Mouse (Mus musculus) midbrain, embryonic 15.5 days (tissue): ENCODE results near the gene Ccdc155. TPM values are rescaled to one million over a fixed set of nuclear protein-coding genes. Genes with fewer than 3 reads are reported as not detected.
A peak's percentile ranks its signal among the peaks of the same experiment; 100 is the strongest.
"Not testable (repeated sequence)": the region's sequence is repeated elsewhere in the genome, so short reads cannot be mapped to it uniquely, and the experiment has no call there.

Source experiments
- ATAC-seq: fragments of 200-750 bp; cut with Nextera tagmentation; replicated peaks from 2 replicates; pipeline ENCODE4 v1.8.0; 2017; ENCODE audit warnings: moderate TSS enrichment
- H3K27ac ChIP-seq: fragments of 300-500 bp; sonication (generic); 2 replicates; pipeline ENCODE4 v1.5.1; 2015; ENCODE audit warnings: mild to moderate bottlenecking, inconsistent platforms
- H3K27me3 ChIP-seq: fragments of 300-500 bp; sonication (generic); replicated peaks from 2 replicates; pipeline ENCODE4 v1.6.1; 2015; ENCODE audit warnings: inconsistent platforms
- H3K36me3 ChIP-seq: fragments of 300-500 bp; sonication (generic); replicated peaks from 2 replicates; pipeline ENCODE4 v1.6.1; 2015; ENCODE audit warnings: inconsistent platforms
- H3K4me1 ChIP-seq: fragments of 300-500 bp; sonication (generic); 2 replicates; pipeline ENCODE4 v1.6.1; 2015; ENCODE audit warnings: inconsistent platforms
- H3K4me2 ChIP-seq: fragments of 300-500 bp; sonication (generic); 2 replicates; pipeline ENCODE4 v1.6.1; 2015; ENCODE audit warnings: inconsistent platforms, mild to moderate bottlenecking, moderate library complexity
- H3K4me3 ChIP-seq: fragments of 300-500 bp; sonication (generic); 2 replicates; pipeline ENCODE4 v1.5.1; 2015; ENCODE audit warnings: mild to moderate bottlenecking, inconsistent platforms
- H3K9ac ChIP-seq: fragments of 300-500 bp; sonication (generic); 2 replicates; pipeline ENCODE4 v1.6.1; 2015; ENCODE audit warnings: mild to moderate bottlenecking, inconsistent platforms
- H3K9me3 ChIP-seq: fragments of 300-500 bp; sonication (generic); 2 replicates; pipeline ENCODE4 v1.6.1; 2016; ENCODE audit warnings: inconsistent platforms
- WGBS: fragments of 180-500 bp; shearing (Covaris S2); methylation state at CpG from one replicate; pipeline ENCODE4 v1.1.7; 2015; ENCODE audit warnings: mixed read lengths; 5-methylcytosine and 5-hydroxymethylcytosine counted together
- polyA plus RNA-seq: library from polyadenylated mRNA; unstranded; fragments of >200 nt; fragmentation: Nextera tagmentation; extraction: Ambion mirVana; gene quantifications from 2 replicates; pipeline ENCODE4 v1.2.1, GENCODE M21; 2015

The Ccdc155 gene
- polyA plus RNA-seq, 1 experiment from 2014 or later: 0.63 TPM

- Histone ChIP-seq H3K4me2 (no peak overlapping the region), H3K36me3 (peaks cover 7% of the 10 kb centered on the region; the same call in 1 of the 2 replicates), H3K9ac (no peak overlapping the region), H3K9me3 (no peaks in the 10 kb centered on the region), H3K27me3 (peaks cover 13% of the 10 kb centered on the region), H3K27ac (no peak overlapping the region), H3K4me3 (no peak overlapping the region), H3K4me1 (peaks cover 26% of the 10 kb centered on the region)
- no peak for ATAC-seq
- WGBS: 97% methylated on average over 6 of the region's 6 CpGs
Observed at GRCm38 (mm10) chr7:45158991-45159390, 45.7 kb downstream of the Ccdc155 start.

GRCm38 (mm10) chr7:45157459-45157858 is 47.2 kb downstream of the Ccdc155 start:
- no peaks in the 10 kb centered on the region for H3K9me3 ChIP-seq
- H3K4me1 ChIP-seq: peaks cover 24% of the 10 kb centered on the region
- peaks cover 7% of the 10 kb centered on the region; the same call in 1 of the 2 replicates for H3K36me3 ChIP-seq
- H3K4me2 ChIP-seq: no peak overlapping the region
- H3K27me3 ChIP-seq: no peaks in the 10 kb centered on the region
- no peak overlapping the region for H3K9ac ChIP-seq
- ATAC-seq: no peak
- WGBS: 85% methylated on average over 14 of the region's 14 CpGs
- H3K27ac ChIP-seq: no peak overlapping the region
- no peak overlapping the region for H3K4me3 ChIP-seq

GRCm38 (mm10) chr7:45156206-45156605 is 48.5 kb downstream of the Ccdc155 start:
- Histone ChIP-seq H3K27ac (no peak overlapping the region), H3K4me2 (no peak overlapping the region), H3K27me3 (no peaks in the 10 kb centered on the region), H3K4me1 (peaks cover 18% of the 10 kb centered on the region), H3K4me3 (no peak overlapping the region), H3K36me3 (peaks cover 7% of the 10 kb centered on the region; the same call in 1 of the 2 replicates), H3K9ac (no peak overlapping the region), H3K9me3 (no peaks in the 10 kb centered on the region)
- no peak for ATAC-seq
- 95% methylated on average over 15 of the region's 15 CpGs for WGBS

- Histone ChIP-seq H3K4me1 (peaks cover 18% of the 10 kb centered on the region), H3K4me3 (peak overlapping the region; percentile 66; the same call in 1 of the 2 replicates), H3K4me2 (peak overlapping the region; percentile 69), H3K27me3 (no peaks in the 10 kb centered on the region), H3K9me3 (no peaks in the 10 kb centered on the region), H3K9ac (no peak overlapping the region), H3K27ac (0 out of 2 replicates have a peak overlapping the region, but pooled peaks have one; percentile 96), H3K36me3 (peaks cover 7% of the 10 kb centered on the region; the same call in 1 of the 2 replicates)
- ATAC-seq: no peak
- 87% methylated on average over 9 of the region's 9 CpGs for WGBS
Observed at GRCm38 (mm10) chr7:45155590-45155989, 49.1 kb downstream of the Ccdc155 start.

GRCm38 (mm10) chr7:45154993-45155514 is 49.6 kb downstream of the Ccdc155 start:
- peak overlapping the region; percentile 69 for H3K4me2 ChIP-seq
- ATAC-seq: peak; percentile 5; the same call in 1 of the 2 replicates
- H3K27me3 ChIP-seq: no peaks in the 10 kb centered on the region
- peak overlapping the region; percentile 66 for H3K4me3 ChIP-seq
- peaks cover 18% of the 10 kb centered on the region for H3K4me1 ChIP-seq
- H3K9ac ChIP-seq: no peak overlapping the region
- 75% methylated on average over 12 of the region's 12 CpGs for WGBS
- peaks cover 7% of the 10 kb centered on the region; the same call in 1 of the 2 replicates for H3K36me3 ChIP-seq
- H3K9me3 ChIP-seq: no peaks in the 10 kb centered on the region
- H3K27ac ChIP-seq: peak overlapping the region; percentile 96

GRCm38 (mm10) chr7:45154096-45154992 is 50.3 kb downstream of the Ccdc155 start, which contains the start of the genes Pih1d1 and Aldh16a1:
Gene Pih1d1 (plus strand): TSS chr7:45154303.
Gene Aldh16a1 (minus strand): TSS chr7:45154584.
- Histone ChIP-seq H3K27me3 (no peaks in the 10 kb centered on the region), H3K36me3 (0 out of 2 replicates have a peak, but pooled peaks cover 2% of the 10 kb centered on the region), H3K9ac (peak within 1 kb of the TSS; percentile 71), H3K9me3 (no peaks in the 10 kb centered on the region), H3K27ac (peak within 1 kb of the TSS; percentile 96), H3K4me2 (peak within 1 kb of the TSS; percentile 69), H3K4me3 (peak within 1 kb of the TSS; percentile 66), H3K4me1 (peaks cover 18% of the 10 kb centered on the region)
- ATAC-seq: peak; percentile 96
- WGBS: 5% methylated on average over 69 of the region's 69 CpGs

- Histone ChIP-seq H3K4me3 (peak overlapping the region; percentile 66), H3K4me1 (peaks cover 18% of the 10 kb centered on the region), H3K27me3 (no peaks in the 10 kb centered on the region), H3K27ac (peak overlapping the region; percentile 96), H3K36me3 (no peaks in the 10 kb centered on the region), H3K9me3 (no peaks in the 10 kb centered on the region), H3K4me2 (peak overlapping the region; percentile 69), H3K9ac (peak overlapping the region; percentile 71)
- no peak for ATAC-seq
- WGBS: 3% methylated on average over 5 of the region's 5 CpGs
Observed at GRCm38 (mm10) chr7:45153586-45153985, 51.1 kb downstream of the Ccdc155 start.

- ATAC-seq, H3K9me3 ChIP-seq, H3K36me3 ChIP-seq, H3K27ac ChIP-seq, H3K4me3 ChIP-seq, H3K27me3 ChIP-seq: not testable (repeated sequence)
- peak overlapping the region; percentile 71; the same call in 1 of the 2 replicates for H3K9ac ChIP-seq
- H3K4me2 ChIP-seq: 0 out of 2 replicates have a peak overlapping the region, but pooled peaks have one; percentile 69
- peaks cover 18% of the 10 kb centered on the region for H3K4me1 ChIP-seq
- WGBS: 94% methylated on average over 2 of the region's 2 CpGs
Observed at GRCm38 (mm10) chr7:45153052-45153451, 51.6 kb downstream of the Ccdc155 start.

- Histone ChIP-seq H3K27ac (no peak overlapping the region), H3K27me3 (no peaks in the 10 kb centered on the region), H3K9ac (no peak overlapping the region), H3K4me3 (no peak overlapping the region), H3K4me1 (peaks cover 18% of the 10 kb centered on the region), H3K9me3 (no peaks in the 10 kb centered on the region), H3K4me2 (no peak overlapping the region), H3K36me3 (no peaks in the 10 kb centered on the region)
- ATAC-seq: no peak
- WGBS: 62% methylated on average over 11 of the region's 11 CpGs
Observed at GRCm38 (mm10) chr7:45151303-45151702, 53.4 kb downstream of the Ccdc155 start.

- H3K36me3 ChIP-seq: no peaks in the 10 kb centered on the region
- H3K27ac ChIP-seq: no peak overlapping the region
- H3K4me2 ChIP-seq: no peak overlapping the region
- ATAC-seq: no peak
- no peaks in the 10 kb centered on the region for H3K27me3 ChIP-seq
- H3K4me3 ChIP-seq: no peak overlapping the region
- no peak overlapping the region for H3K9ac ChIP-seq
- no peaks in the 10 kb centered on the region for H3K9me3 ChIP-seq
- H3K4me1 ChIP-seq: peaks cover 12% of the 10 kb centered on the region
- 65% methylated on average over 4 of the region's 4 CpGs for WGBS
Observed at GRCm38 (mm10) chr7:45150321-45150720, 54.4 kb downstream of the Ccdc155 start.

GRCm38 (mm10) chr7:45149545-45149944 is 55.1 kb downstream of the Ccdc155 start:
- Histone ChIP-seq H3K27ac (no peak overlapping the region), H3K4me2 (no peak overlapping the region), H3K9ac (no peak overlapping the region), H3K4me3 (no peak overlapping the region), H3K27me3 (no peaks in the 10 kb centered on the region), H3K4me1 (peaks cover 6% of the 10 kb centered on the region), H3K36me3 (no peaks in the 10 kb centered on the region), H3K9me3 (no peaks in the 10 kb centered on the region)
- ATAC-seq: no peak
- 24% methylated on average over 6 of the region's 6 CpGs for WGBS

- no peak overlapping the region for H3K9ac ChIP-seq
- peaks cover 5% of the 10 kb centered on the region for H3K4me1 ChIP-seq
- H3K4me2 ChIP-seq: no peak overlapping the region
- 61% methylated on average over 4 of the region's 4 CpGs for WGBS
- H3K27ac ChIP-seq: no peak overlapping the region
- no peaks in the 10 kb centered on the region for H3K27me3 ChIP-seq
- no peaks in the 10 kb centered on the region for H3K9me3 ChIP-seq
- H3K36me3 ChIP-seq: no peaks in the 10 kb centered on the region
- no peak for ATAC-seq
- H3K4me3 ChIP-seq: no peak overlapping the region
Observed at GRCm38 (mm10) chr7:45148534-45149098, 56.1 kb downstream of the Ccdc155 start.
